Mouse (Mus musculus) bone marrow macrophage, adult 2 months (primary cell): ENCODE results near the gene Itpr1.

ENCODE experiments used
- CTCF ChIP-seq: IDR thresholded peaks from 2 replicates; pipeline ENCODE4 v1.5.1; 2012; ENCODE audit warnings: low read depth, mild to moderate bottlenecking, low read length, moderate library complexity
- POLR2A ChIP-seq: IDR thresholded peaks from 2 replicates; pipeline ENCODE4 v1.6.1; 2012; ENCODE audit warnings: mild to moderate bottlenecking, low read depth, low read length, borderline replicate concordance

- TF ChIP-seq CTCF (no peak), POLR2A (no peak)
These were observed 318.0 kb downstream of the Itpr1 start for GRCm38 (mm10) chr6:108530781-108531323.
